Mouse (Mus musculus): ENCODE data around the gene Soga1.

DNA sequence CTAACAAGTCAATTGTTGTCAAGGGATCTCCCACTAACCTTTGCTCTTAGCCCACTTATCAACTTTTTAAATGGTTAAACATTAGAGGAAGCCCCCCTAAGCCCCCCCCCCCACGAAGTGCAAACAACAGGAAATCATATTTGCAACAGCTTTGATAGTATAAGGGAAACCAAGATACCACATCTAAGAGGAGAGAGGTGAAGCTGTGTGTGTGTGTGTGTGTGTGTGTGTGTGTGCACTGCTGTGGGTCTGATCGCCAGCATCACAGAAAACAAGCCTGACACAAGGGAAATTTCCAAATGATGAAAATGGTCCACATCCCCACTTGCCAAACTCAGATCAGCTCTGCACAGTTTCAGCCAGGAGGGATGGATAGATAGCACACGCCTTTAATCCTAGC lies 40.0 kb upstream of the Soga1 start:
- TF ChIP-seq CTCF (IDR thresholded peaks at IDR 0.05; ENCODE audit: low read depth) (no peak), EP300 (IDR thresholded peaks at IDR 0.05; ENCODE audit: low read depth) (no peak)

All from liver, embryonic 14.5 days (tissue).